Mouse (Mus musculus) pancreas, adult 10 weeks (tissue): Measurements from ENCODE around the gene Rrp15. TPM values are rescaled to one million over a fixed set of nuclear protein-coding genes. Genes with fewer than 3 reads are reported as not detected.

Experiments used
- polyA plus RNA-seq: library from polyadenylated mRNA; stranded (reverse); fragments of 350-450 nt; fragmentation: Illumina TruSeq; extraction: RNeasy Lipid Tissue Mini Kit (QIAGEN cat#74804); gene quantifications from one replicate; pipeline ENCODE4 v1.2.3, GENCODE M21; 2015; ENCODE audit warnings: low read depth, low replicate concordance; ENCODE audit not compliant: insufficient read depth

The Rrp15 gene
- polyA plus RNA-seq, result 3.8 TPM

DNA sequence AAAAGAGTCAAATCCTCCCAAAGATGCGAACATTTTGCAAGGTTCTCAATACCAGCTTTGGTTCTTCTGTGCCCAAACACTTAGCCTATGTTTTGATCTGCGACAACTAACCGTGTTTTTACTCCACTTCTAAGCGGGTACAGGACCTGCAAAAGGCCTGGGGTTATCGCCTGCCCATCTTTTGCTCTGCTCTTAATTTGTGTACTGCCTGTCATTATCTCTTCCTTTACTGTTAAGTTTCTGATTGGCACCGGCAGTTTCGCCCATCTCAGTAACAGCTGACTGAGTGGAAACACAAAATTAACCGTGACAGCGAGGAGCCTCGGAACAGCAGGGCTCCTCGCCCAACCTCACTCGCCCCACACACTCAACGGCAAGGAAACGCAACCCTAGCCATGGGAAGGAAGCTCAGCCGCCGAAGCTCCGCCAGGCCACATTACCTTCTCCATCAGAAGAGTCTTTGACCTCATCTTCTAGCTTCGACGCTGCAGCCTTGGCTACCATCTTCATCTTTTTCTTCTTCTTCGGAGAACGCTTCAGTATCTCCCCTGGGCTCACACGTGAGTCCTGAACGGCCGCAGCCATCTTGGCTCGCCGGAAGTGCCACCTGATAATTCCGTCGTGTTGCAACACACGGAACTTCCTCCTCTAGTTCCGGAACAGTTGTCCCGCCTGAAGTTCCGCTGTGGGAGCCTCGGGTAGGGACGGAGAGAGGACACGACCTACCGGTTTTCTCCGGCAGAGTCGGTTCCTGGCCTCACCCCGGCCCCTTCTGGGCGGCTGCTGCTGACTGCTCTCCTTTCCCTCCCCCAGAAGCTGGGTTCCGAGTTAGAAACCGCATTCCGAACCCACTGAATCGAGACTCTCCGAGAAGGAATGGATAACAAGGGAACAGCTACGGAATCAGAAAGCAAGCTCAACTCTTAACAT is at the start of gene Rrp15:
Gene Rrp15 (minus strand): TSS at position 635 of the 930 bp plus-strand sequence.

DNA sequence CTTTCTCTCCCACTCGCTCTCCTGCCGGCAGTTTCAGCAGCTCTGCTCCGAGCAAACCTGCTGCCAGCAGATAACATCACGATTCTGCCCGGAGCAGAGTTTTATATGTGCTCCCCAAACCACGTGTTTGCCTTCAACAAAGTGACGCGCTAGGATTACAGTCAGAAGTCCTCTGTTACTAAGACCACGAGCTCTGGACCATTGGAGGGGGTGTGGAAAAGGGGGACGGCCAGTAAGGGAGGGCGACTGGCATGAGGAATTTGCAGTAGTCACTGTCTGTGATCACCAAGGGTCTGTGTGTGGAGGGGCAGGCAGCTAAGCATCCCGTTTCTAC is 43.3 kb downstream of the Rrp15 start, which contains the start of gene Tgfb2:
Gene Tgfb2 (minus strand): TSS at position 75 of the 334 bp plus-strand sequence.

Other genes with a start within 250 kb of the Rrp15 start
- 3.1 TPM for gene Tgfb2, start 43.4 kb downstream of the Rrp15 start, polyA plus RNA-seq
- gene D1Pas1, start 218.1 kb upstream of the Rrp15 start, polyA plus RNA-seq, result not detected